Mouse (Mus musculus): ENCODE results near the gene Uvrag.

Uvrag gene

DNA sequence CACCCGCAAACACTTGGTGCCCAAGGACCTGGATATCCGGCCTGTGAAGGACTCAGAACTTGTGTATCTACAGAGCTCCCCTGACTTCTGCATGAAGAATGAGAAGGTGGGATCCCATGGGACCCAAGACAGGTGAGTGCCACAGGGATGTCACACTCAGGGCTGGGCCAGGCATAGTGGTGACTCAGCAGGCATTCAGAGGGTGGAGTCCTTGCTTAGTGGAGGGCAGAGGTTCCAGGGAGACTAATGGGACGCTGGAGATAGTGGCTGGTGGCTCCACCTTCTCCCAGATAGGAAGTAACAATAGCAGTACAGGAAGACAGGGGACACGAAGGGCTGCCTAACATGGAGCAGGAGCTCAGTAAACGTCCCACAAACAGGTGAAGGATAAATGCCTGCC, 290.6 kb downstream of the Uvrag start:
- DNase-seq (ENCODE audit: low spot score in 2 of 2): no peak

DNA sequence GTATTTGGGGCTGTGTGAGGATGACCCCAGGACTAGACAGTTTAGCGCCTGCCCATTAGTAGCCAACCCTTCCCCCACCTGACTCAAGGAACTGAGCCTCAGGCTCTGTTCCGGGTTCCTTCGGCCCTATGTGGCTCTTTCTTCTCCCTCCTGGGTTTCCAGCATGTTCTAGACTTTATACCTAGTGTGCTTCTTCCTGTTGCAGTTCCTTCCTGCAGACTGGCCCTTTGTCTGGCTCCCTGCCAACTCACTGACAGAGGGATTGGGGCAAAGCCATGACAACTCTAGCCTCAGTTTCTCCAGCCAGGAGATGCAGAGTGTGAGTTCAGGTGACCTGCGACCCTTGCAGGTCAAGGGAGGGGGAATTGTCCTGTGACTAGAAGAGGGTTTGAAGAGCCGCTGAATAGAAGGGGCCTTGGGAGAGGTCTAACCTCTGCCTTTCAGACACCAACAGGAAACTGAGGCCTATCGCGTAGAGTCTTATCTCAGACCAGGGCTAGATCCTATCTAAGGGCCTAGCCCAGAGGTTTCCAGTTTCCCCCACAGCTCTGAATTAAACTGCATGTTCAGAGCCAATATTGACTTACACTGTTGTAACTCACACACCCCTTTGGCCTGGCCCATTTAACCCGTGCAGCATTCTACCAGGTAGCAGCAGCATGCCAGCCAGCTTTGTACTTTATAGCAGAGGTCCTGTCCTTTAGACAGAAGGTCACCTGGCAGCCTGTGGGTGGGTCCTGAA, 291.9 kb downstream of the Uvrag start:
- peak; percentile 35 to 36 for DNase-seq (ENCODE audit: low spot score in 2 of 2)

DNA sequence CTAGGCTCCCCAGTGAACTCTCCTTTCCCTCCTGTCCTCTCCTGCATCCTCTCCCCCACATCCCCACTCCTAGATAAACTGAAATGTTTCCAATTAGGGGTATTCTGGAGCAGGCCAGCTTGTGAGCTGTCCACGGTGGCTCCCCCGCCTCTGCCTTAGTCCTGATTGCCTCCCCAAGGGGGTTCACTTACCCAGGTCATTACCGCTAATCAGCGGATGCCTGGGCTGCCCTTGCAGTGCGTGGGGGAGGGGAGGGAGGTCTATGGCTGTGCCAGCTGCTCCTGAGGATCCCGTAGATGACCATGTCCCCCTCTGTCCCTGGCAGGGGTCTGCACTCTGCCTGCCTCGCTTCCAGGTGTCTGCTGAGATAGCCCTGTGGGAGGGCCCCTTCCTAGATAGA, 297.3 kb downstream of the Uvrag start:
- DNase-seq (ENCODE audit: low spot score in 2 of 2): no peak

DNA sequence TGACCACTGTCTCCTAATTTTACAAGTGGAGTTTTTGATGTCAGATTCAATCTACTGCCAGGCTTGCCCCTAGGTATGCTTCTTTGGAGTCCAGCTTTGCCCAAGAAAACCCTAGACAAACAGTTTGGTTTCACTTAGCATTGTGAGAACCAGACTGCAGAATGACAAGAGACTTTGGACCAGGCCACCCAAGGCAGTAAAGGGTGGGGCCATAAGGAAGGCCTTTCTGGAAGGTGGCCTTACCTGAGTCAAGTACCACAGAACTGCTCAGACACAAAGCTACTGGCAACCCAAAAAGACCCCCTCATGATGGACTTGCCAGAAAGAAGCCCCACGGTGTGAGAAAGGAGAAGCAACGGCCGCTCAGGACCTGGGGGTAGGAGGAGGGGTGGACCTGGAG, 297.9 kb downstream of the Uvrag start:
- no peak for DNase-seq (ENCODE audit: low spot score in 2 of 2)

DNA sequence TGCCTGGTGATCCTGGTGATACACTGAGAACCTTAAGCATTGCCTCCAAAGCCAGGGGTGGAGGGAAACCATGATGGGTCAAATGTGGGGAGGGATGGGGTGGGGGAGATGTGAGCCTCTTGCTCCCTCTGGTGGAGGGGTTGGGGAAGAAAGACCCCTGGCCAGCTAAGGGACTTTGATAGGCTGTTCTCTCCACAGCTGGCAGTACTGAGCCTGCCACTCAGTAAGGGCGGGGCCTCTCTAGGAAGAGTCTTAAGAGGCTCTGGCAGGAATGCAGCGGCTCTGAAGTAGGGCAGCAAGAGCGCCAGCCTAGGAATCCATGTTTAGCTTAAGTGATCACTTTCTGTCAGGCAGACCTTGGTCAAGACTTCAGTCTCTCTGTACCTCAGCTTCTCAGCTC, 299.1 kb downstream of the Uvrag start:
- no peak for DNase-seq (ENCODE audit: low spot score in 2 of 2)

DNA sequence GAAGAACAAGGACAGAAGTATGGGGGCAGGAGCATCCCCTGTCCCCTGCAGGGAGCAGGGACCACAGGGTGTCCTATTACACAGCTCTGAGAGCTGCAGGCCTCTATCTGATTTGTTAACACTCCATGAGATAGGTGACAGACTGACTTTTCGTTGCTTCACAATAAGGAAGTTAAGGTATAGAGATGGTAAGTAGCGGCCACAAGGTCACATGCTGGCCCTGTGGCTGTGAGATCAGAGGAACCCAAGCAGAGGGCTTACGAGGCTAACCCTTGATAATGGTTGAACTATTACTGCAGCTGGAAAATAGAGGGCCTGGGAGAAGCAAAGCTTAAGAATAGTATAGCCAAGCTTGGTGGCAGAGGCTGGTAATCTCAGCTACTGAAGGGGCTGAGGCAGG, 300.2 kb downstream of the Uvrag start:
- no peak for DNase-seq (ENCODE audit: low spot score in 2 of 2)

DNA sequence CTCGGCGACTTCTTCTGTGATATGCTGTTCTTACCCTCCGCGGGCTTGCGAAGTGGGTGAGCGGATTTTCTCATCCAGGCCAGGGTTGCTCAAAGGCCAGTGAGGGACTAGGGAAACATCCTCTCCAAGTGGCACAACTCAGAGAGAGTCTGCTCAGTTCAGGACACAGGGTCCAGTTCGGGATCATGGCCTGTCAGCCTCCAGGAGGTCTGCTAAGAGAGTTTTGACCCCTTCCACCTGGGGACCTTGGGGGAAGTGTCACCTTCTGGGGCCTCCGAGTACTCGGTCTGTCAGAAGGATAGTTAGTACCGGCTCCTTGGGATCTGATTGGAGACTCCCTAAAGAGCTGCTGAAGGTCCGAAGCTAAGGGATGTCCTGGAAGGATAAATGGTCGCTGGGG, 301.6 kb downstream of the Uvrag start:
- no peak for DNase-seq (ENCODE audit: low spot score in 2 of 2)

DNA sequence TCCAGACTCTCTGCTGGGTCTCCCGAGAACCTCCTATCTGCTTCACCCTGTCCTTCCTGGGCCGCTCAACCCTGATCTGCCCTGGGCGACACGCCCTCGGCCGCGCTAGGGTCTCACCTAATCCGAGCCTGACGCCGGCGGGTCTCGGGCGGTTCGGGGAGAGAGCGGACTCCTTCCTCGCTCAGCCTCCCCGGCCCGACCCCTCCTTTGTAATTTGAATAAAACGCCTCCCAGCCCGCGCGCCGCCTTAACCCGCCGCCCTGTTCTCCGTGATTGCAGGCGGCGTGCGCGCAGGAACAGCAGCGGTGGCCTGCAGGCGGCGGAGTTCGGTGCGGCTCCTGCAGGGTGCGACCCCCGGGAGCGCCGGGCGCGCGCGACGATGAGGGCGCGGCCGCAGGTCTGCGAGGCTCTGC, 302.2 kb downstream of the Uvrag start:
- DNase-seq (ENCODE audit: low spot score in 2 of 2): peak; percentile 60 to 64

DNA sequence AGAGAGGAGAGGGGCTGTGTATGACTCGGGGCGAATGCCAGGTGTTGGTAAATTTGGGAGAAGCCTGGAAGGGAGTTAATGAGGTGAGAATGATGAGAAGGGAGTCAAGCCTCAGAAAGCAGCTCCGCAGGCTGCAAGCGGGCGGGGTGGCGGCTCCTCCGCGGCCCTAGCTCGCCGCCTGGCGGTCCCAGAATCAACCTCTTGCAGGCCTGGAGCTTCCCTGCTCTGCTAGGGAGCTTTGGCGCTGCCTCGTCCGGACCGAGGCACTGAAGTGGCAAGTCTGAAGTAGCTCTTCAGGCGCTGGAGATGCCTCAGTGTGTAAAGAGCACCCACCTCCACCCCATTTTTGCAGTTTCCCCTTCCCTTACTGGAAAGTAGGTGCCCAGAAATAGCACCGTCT, 303.0 kb downstream of the Uvrag start:
- DNase-seq (ENCODE audit: low spot score in 2 of 2): peak; percentile 76 to 81

DNA sequence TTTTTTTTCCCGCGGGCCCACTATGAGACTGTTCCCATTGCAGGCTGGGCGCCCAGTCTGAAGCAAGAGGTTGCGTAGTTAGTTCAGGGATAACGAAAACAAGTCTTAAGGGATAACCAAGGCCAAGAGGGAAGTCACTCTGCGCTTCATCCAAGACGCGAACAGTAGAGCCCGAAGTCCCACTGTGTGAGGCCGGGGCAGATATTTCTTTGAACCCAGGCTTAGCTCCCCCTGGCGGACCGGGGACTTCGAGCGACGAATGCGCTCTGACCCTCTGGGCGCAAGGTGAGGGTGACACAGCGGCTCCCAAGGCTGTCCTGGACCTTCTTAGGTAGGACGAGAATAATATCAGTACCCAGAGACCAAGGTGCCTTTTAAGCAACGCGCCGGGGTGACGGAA, 304.3 kb downstream of the Uvrag start:
- peak; percentile 60 to 76 for DNase-seq (ENCODE audit: low spot score in 2 of 2)

DNA sequence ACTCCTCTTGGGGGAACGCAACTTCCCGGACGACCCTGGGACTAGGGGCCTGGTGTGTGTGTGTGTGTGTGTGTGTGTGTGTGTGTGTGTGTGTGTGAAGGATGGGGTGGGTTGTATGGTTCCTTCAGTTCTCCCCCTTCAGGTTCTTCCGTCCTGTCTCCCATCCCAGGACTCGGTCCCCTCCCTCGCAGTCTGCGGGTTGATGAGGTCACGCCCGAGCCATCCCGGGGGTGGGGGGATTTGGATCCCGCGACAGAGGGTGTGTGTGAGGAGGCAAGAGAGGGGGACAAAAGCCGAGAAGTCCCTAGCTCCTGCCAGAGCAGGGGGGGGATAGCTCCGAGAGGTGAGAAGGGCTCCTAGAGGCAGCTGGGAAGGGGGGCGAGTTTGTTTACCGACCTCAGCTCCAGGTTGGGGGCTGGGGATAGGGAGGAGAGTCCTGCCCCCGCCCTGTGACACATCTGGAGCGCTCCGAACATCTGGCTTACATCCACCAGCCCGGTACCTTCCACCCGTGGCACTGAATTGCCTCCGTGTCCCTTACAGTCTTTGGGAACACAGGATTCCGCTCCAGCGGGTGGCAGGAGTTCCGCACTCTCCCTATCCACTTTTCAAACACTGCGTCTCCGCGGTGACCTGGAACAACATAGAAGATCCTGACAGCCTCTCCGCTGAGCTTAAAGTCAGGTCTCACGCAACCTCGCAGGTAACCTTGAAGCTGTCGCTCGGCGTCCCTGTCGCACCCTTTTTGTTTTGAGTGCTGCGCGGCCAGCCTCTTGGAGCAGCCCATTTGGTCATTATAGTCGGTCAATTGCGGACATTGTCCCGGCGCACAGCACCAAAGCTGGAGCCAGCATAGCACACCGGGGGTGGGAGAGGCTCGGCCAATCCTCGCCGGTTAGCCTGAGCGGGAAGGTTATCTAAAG, 305.2 kb downstream of the Uvrag start:
- peak in 1 of 2 experiments; percentile 48 for DNase-seq (ENCODE audit: low spot score in 2 of 2)

Measured in urinary bladder, adult 18-20 months (tissue).